Mouse (Mus musculus) megakaryocyte-erythroid progenitor cell, adult 5 weeks (primary cell): ENCODE results near the gene Hbb-bh1. TPM values are rescaled to one million over a fixed set of nuclear protein-coding genes. Genes with fewer than 3 reads are reported as not detected.

ENCODE experiments used
- polyA plus RNA-seq: library from polyadenylated mRNA; stranded (reverse); fragments of >175 nt; gene quantifications from 2 replicates; pipeline ENCODE4 v1.2.3, GENCODE M21; 2012

Gene Hbb-bh1
- polyA plus RNA-seq, result not detected in 2 replicates

DNA sequence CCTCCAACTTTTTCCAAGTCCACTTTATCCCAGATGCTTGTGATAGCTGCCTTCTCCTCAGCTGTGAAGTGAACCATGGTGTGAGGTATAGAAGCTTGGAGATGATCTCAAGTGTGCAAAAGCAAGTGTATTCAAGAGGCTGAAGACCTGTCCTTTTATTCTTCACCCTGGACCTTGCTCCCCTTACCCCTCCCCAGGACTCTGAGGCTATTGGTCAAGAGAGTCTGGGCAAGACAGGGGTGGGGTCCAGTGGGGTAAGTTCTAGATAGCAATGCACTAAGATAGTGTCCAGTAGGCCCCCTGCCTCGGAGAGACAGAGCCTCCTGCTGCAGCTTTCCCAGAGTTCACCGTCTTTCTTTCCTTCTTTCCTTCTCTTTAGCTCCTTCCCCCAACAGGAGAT lies at the start of gene Hbb-bh1:
Gene Hbb-bh1 (minus strand): TSS at position 131 of the 400 bp plus-strand sequence.

DNA sequence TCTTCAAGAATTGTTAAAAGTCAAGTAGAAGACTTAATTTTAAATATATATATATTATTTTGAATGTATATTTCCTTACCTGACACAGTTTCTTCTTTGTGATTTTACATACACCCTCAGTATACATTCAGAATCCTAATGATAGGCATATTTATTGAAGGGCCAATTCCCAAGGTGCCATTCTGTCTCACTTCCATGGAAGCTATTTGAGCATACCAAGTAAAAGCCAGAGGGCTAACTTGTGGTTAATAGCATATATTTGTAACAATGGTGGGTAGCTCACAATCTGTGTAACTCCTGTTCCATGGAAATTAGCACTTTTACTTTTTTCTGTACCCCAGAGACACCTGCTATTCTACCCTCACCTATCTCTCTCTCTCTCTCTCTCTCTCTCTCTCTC lies 43.2 kb upstream of the Hbb-bh1 start, which contains the start of gene Olfr66:
Gene Olfr66 (minus strand): TSS at position 101 of the 400 bp plus-strand sequence.

GRCm38 (mm10) chr7:103853090-103853489 lies 10.1 kb upstream of the Hbb-bh1 start, which contains the start of gene Hbb-y:
Gene Hbb-y (minus strand): TSS chr7:103853216.

DNA sequence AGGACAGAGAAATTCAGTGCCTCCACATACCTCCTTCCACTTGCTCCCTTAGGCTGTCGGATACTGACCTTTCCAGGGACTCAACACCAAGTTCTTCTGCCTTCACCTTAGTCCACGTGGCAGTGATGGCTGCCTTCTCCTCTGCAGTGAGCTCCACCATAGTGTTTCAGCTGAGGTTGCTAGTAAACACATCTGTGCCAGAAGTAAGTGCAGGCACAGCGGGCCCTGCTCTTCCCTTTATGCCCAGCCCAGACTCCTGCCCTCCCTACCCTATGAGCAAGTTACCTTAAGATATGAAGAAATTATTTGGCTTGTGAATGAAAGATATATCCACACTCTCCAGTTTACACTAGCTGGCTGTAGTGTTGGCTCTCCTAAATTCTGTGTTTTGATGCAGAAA lies 2.7 kb downstream of the Hbb-bh1 start, which contains the start of gene Hbb-bh2:
Gene Hbb-bh2 (minus strand): TSS at position 253 of the 400 bp plus-strand sequence.

DNA sequence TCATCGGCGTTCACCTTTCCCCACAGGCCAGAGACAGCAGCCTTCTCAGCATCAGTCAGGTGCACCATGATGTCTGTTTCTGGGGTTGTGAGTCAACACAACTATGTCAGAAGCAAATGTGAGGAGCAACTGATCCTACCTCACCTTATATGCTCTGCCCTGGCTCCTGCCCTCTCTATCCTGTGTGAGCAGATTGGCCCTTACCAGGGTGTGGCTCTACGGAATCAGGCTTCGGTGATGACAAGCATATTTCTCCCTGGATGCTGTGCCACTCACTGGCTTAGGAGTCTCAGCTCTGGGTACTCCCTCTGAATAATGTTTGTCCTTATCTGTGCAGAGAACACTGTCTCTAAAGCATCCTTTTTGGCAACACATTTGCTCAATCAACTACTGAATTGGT lies 15.2 kb downstream of the Hbb-bh1 start, which contains the start of gene Hbb-bs:
Gene Hbb-bs (minus strand): TSS at position 289 of the 400 bp plus-strand sequence.

GRCm38 (mm10) chr7:103813766-103814165 lies 29.2 kb downstream of the Hbb-bh1 start, which contains the start of gene Hbb-bt:
Gene Hbb-bt (minus strand): TSS chr7:103813996.

DNA sequence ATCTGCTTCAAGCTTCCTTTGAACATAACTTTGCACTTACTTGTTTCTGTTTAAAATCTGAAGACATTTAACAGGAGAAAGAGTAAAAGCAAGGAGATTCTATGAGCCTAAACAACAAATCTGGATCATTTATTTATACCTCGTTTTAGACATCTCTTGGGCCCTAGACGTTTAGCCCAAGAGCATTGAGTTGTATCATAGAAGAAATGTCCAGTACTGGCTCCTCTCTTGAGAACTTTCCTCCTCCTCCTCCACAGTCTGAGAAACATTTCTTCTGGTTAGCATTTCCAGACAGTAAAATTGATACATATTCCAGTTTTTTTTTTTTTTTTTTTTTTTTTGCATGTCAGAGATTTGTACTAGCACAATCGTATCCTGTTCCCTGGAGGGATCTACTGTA lies 51.2 kb downstream of the Hbb-bh1 start, which contains the start of gene Olfr67:
Gene Olfr67 (minus strand): TSS at position 101 of the 400 bp plus-strand sequence.

Other genes starting within 250 kb of the Hbb-bh1 start
- gene Olfr619, start 242.6 kb downstream of the Hbb-bh1 start, polyA plus RNA-seq, result not detected in 2 replicates
- not detected in 2 replicates for gene Olfr620, start 230.6 kb downstream of the Hbb-bh1 start, polyA plus RNA-seq
- not detected in 2 replicates for gene Olfr622, start 200.5 kb downstream of the Hbb-bh1 start, polyA plus RNA-seq
- gene Olfr623, start 179.5 kb downstream of the Hbb-bh1 start, polyA plus RNA-seq, result not detected in 2 replicates
- gene Olfr624, start 172.0 kb downstream of the Hbb-bh1 start, polyA plus RNA-seq, result 0.02 TPM in 1 of 2 replicates, not detected in the other
- gene Olfr625-ps1, start 160.4 kb downstream of the Hbb-bh1 start, polyA plus RNA-seq, result 0.19 TPM in 1 of 2 replicates, not detected in the other
- not detected in 2 replicates for gene Olfr243, start 128.5 kb downstream of the Hbb-bh1 start, polyA plus RNA-seq
- gene Olfr628, start 112.8 kb downstream of the Hbb-bh1 start, polyA plus RNA-seq, result not detected in 2 replicates
- not detected in 2 replicates for gene Olfr629, start 98.2 kb downstream of the Hbb-bh1 start, polyA plus RNA-seq
- not detected in 2 replicates for gene Olfr630, start 85.8 kb downstream of the Hbb-bh1 start, polyA plus RNA-seq
- gene Olfr69, start 71.6 kb downstream of the Hbb-bh1 start, polyA plus RNA-seq, result not detected in 2 replicates
- not detected in 2 replicates for gene Olfr68, start 63.5 kb downstream of the Hbb-bh1 start, polyA plus RNA-seq
- gene Olfr67, start 51.3 kb downstream of the Hbb-bh1 start, polyA plus RNA-seq, result not detected in 2 replicates
- gene Hbb-bt, start 29.2 kb downstream of the Hbb-bh1 start, polyA plus RNA-seq, result 65.8 and 124 TPM in 2 replicates
- 239 and 618 TPM in 2 replicates for gene Hbb-bs, start 15.1 kb downstream of the Hbb-bh1 start, polyA plus RNA-seq
- gene Hbb-bh2, start 2.6 kb downstream of the Hbb-bh1 start, polyA plus RNA-seq, result not detected in 2 replicates
- not detected in 2 replicates for gene Hbb-y, start 10.1 kb upstream of the Hbb-bh1 start, polyA plus RNA-seq
- gene Olfr66, start 43.1 kb upstream of the Hbb-bh1 start, polyA plus RNA-seq, result not detected in 2 replicates
- gene Olfr64, start 51.3 kb upstream of the Hbb-bh1 start, polyA plus RNA-seq, result 0.02 TPM in 1 of 2 replicates, not detected in the other
- not detected in 2 replicates for gene Olfr65, start 60.3 kb upstream of the Hbb-bh1 start, polyA plus RNA-seq
- gene Olfr631, start 85.7 kb upstream of the Hbb-bh1 start, polyA plus RNA-seq, result not detected in 2 replicates
- gene Olfr632, start 91.2 kb upstream of the Hbb-bh1 start, polyA plus RNA-seq, result not detected in 2 replicates
- not detected in 2 replicates for gene Olfr633, start 101.3 kb upstream of the Hbb-bh1 start, polyA plus RNA-seq
- gene Olfr635, start 128.0 kb upstream of the Hbb-bh1 start, polyA plus RNA-seq, result 0.01 TPM in 1 of 2 replicates, not detected in the other
- gene Olfr638, start 155.6 kb upstream of the Hbb-bh1 start, polyA plus RNA-seq, result not detected in 2 replicates
- gene Olfr639, start 174.1 kb upstream of the Hbb-bh1 start, polyA plus RNA-seq, result 0.01 TPM in 1 of 2 replicates, not detected in the other
- not detected in 2 replicates for gene Olfr640, start 182.4 kb upstream of the Hbb-bh1 start, polyA plus RNA-seq
- not detected in 2 replicates for gene Olfr641, start 192.3 kb upstream of the Hbb-bh1 start, polyA plus RNA-seq
- gene Olfr642, start 209.5 kb upstream of the Hbb-bh1 start, polyA plus RNA-seq, result not detected in 2 replicates
- not detected in 2 replicates for gene 4930516K23Rik, start 218.3 kb upstream of the Hbb-bh1 start, polyA plus RNA-seq
- gene Olfr644, start 228.7 kb upstream of the Hbb-bh1 start, polyA plus RNA-seq, result not detected in 2 replicates
- gene Olfr645, start 242.3 kb upstream of the Hbb-bh1 start, polyA plus RNA-seq, result not detected in 2 replicates